Mouse (Mus musculus) heart, adult 11 months (tissue): ENCODE data around the gene Fcf1.

Source experiments
- DNase-seq: peaks from one replicate; pipeline ENCODE4 v3.0.0; 2022

Fcf1 gene

DNA sequence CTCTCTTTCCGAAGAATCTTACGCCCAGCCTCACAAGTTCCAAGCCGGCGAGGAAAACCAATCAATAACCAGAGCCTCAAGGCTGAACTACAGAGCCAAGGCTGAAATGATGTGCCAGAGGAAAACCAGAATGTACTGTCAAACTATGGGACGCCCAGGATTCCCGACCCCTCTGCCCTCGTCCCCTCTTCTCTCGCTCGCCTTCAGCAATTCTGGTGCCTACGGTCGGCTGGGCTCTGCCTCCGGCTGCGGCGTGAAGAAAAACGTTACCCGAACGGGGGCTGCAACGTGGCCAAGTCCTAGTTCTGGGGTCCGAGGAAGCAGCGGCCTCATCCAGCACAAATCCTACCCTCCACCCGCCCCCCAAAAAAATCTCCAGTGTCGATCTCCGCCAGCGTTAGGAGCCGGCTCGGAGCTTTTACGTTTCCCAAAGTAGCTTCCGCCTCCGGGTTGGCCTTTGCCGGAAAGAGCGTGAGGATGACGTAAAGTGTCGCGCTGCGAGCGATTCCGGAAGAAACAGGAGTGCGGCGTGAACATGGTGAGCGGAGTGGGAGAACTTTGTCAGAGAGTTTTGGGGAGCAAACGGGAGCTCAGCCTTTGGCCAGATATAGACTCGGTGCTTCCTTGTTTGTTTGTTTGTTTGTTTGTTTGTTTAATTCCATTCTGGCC lies at the start of gene Fcf1, which contains the start of gene Arel1:
Gene Fcf1, plus strand, starts transcription at position 470 of the 669 bp plus-strand sequence.
Gene Arel1, minus strand, starts transcription at position 473 of the 669 bp plus-strand sequence.
- peak; percentile 99 for DNase-seq

DNA sequence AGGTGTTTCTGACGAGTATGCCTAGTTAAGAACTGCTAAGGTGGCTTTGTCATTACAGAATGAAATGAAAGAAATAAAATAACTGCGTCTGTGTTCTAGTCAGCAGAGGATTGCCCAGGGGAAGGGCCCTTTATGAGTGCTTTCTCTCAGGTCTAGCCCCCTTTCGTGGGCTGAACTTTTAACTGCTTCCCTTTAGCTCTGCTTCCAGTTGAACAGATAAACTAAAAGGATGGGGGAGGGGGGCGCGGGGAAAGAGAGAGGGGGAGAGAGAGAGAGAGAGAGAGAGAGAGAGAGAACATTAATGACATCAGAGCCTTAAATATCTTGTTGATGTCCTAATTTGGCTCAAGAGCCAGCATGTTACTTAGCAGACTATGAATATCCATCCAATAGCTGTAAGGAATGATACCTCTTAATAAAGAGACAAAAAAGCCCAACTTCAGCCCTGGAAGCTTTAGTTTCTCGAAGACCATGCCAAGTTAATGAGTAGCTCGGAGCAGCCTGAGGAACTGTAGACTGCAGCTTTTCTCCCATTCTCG lies 48.7 kb upstream of the Fcf1 start:
- no peak for DNase-seq

- DNase-seq = no peak
These were observed 46.4 kb upstream of the Fcf1 start for GRCm38 (mm10) chr12:84924324-84924723.

- no peak for DNase-seq
These were observed 44.2 kb upstream of the Fcf1 start for GRCm38 (mm10) chr12:84926542-84926941.

GRCm38 (mm10) chr12:84932210-84932609 lies 38.5 kb upstream of the Fcf1 start:
- DNase-seq = peak; percentile 62

DNA sequence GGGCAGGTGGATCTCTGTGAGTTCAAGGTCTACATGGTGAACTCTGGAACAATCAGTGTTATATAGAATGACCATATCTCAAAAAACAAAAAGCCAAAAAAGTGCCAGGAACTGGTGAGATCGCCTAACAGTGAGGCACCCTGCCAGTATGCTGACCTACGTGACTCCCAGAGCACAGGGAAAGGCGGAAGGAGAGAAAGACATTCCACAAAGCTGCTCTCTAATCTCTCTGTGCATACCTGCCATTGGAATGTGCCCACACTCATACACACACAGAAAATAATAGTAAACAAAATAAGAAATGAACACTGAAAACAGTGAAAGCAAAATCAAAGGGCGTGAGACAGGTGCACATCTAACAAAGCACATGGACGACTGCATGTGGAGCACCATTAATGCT lies 35.4 kb upstream of the Fcf1 start:
- no peak for DNase-seq

DNA sequence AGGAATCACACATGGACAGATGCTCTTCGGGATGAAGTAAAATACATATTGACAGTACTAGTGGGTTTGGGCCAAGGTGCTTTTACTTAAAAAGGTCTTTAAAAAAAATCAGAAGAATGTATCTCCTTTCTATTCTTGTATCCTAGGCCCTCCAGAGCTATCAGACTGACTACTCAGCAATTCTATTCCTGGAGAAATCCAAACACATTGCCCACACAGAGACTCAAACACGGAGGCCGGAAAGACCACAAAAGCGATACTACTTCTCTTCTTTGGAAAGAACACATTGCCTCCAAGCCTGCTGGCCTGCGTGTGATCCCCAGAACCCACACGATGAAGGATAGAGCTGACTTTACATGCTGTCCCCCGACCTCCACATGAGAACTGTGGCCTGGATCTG lies 31.6 kb upstream of the Fcf1 start:
- DNase-seq = no peak

DNA sequence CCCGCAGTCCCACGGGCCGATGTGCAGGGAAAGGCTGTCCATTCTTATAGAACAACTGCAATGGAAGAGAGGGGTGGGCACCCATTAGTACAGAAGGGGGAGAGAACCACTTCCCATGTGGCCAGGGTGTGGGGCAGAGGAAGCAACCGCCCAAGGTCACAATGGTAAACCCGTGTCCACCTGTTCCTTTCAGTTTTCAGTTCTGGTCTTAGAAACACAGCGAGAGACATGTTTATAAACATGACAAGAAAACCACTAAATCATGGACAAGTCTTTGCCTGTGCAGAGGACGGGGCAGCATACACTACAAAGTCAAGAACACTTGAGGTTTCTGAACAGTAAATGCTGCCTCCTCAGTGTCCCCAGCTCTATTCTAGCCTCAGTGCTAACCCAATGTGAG lies 30.4 kb upstream of the Fcf1 start:
- DNase-seq = no peak

- peak; percentile 80 for DNase-seq
These were observed 29.0 kb upstream of the Fcf1 start for GRCm38 (mm10) chr12:84941717-84942116.

DNA sequence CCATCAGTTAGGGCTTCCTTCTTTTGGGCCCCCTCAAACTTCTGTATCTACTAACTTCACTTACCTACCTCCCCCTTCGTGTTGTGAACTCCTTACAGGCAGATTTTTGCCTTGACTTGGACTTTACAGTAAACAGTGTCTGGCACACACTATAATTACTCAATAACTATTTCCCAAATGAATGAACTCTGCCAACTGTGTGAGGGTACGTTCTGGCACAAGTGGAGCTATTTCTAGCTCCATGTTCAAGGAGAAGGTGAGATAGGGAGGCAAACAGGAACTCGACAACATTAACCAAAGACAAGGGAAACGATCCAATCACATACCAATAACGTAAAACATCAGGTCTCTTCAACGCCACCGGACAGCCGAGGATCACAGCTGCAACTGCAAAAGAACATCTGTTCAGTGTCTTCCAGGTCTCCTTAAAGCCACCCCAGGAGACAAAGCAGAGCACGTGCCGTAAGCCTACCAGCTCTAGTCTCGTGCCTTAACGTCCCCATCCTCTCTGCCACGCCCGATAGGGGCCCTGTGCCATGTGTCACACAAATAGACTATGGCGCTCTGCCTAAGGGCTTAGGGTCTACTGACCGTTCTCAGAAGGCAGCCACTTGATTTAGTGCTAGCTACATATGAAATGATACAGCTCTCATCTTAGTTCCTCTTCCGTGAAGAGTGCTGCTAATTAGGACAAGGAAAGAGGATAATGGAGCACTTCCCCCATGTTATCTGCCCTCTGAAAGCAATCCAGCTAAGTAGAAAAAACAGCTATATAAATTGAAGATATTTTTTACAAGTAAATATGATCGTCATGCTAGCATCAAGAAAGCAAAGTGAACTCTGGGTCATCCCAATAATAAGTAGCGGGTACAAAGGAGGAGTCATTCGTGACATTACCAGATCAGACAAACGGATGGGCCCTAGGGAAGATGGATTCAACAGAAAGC lies 27.4 kb upstream of the Fcf1 start:
- peak; percentile 94 for DNase-seq

DNA sequence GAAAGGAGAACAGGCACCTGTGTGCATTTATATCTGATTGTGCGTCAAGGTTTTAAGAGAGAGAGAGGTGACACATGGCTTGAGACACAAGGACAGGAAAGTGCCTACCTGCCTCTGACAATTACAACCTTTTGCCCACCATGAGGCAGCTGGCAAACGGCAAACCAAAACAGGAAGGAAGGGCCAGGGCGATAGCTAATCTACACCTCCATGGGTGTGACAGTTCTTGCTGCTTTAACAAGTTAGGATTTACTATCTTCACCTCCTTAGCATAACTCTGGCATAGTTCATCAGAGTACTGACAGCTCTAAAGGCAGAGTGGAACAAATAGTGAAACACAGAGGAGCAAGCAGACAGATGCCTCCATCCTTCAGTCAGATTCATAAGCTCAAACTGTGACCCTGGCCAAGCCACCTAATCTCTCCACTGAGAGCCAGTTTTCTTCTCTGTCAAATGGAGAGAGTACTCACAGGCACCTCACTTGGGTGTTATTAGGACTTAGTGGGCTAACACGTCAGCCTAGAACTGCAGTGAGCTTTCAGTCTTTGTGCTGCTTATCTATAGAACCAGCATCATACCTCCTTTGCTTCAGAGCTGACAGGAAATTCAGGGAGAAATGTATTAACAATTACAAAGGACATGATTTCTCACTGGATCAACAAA lies 26.4 kb upstream of the Fcf1 start:
- DNase-seq = peak; percentile 77

DNA sequence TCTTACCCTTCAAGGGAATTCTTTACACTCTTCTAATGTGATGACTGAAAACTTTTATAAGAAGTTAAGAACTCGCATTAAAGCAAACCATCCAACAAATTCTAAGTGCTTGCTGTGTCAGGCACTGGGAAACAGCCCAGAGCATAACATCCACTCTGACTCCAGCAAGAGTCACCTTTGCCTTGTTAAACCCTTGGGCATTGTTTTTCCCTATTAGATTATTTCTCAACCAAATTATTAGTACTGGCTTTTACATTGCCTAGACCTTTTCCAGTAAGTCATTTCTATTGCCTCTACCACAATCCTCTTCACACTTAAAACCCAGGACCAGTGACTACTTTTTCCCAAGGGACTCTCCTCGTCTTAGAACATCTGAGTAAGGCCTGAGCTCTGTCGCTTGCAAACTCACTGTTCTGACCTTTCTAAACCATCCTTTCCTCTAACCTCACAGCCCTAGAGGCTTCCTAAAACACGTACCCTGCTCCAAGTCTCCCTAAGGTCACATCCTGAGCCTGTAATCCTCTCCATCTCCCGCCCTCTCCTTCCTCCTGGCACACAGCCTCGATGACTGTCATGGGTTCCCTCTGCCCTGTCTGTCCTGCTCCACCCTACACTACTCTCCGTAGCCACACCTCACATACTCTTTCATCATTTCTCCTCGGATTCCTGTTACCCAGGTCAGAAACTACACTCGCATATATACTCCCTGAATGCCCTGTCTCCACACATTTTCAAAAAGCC lies 25.7 kb upstream of the Fcf1 start:
- peak; percentile 87 for DNase-seq

- peak; percentile 87 for DNase-seq
These were observed 22.7 kb upstream of the Fcf1 start for GRCm38 (mm10) chr12:84947894-84948583.

GRCm38 (mm10) chr12:84948584-84949285 lies 22.0 kb upstream of the Fcf1 start:
- peak; percentile 90 for DNase-seq

DNA sequence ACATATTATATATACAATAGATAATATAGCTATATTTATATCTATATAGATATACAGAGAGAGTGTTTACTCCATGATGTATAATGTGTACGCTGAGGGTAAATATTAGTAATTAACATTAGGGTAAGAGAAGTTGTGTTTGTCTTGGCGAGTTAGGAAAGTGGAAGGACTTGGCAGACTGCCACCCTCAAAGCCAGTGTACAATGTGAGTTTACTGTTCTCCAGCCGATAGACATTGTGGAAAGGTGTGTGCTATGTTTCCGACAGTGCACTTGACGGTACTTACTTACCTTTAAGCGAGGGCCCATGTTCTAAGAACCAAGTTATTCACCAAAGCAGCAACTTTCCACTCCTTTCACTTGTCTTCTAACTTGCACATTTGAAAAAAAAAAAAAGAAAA lies 19.9 kb upstream of the Fcf1 start:
- DNase-seq = peak; percentile 61

DNA sequence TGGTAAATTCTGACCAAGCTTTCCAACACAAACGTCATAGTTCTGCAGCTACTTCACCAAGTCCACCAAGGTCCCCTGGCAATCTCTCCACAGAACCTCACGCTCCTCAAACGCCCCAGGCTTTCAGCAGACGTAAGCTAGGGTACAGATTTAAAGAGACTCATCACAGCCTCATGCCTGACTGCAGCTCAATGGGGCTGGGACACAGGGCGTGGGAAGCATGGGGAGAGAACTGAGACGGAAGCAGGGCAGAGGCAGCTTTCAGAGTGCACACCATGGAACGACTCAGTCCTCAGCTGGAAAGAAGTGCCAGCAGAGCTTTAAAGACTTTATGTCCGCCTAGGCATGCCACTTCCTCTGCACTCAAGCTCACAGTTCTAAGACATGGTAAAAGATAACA lies 19.2 kb upstream of the Fcf1 start:
- peak; percentile 87 for DNase-seq

DNA sequence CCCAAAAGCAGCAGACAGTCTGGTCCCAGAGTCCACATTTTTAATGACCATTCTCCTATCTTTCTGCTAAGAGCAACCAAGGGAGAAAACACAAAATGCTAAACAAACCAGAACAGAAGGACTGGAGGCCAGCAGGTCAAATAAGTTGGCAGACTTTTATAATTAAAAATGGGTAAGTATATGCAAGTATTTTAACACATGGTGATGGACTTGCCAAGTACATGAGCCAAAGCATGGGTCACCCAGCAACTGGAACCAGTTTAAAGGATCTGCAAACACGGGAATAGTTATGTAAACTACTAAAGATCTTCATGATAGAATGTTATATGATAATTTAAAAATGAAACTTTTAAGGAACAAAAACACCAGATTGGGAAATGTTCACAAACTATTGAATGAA lies 18.3 kb upstream of the Fcf1 start:
- DNase-seq = peak; percentile 18

- peak; percentile 52 for DNase-seq
These were observed 14.4 kb upstream of the Fcf1 start for GRCm38 (mm10) chr12:84956317-84956716.

DNA sequence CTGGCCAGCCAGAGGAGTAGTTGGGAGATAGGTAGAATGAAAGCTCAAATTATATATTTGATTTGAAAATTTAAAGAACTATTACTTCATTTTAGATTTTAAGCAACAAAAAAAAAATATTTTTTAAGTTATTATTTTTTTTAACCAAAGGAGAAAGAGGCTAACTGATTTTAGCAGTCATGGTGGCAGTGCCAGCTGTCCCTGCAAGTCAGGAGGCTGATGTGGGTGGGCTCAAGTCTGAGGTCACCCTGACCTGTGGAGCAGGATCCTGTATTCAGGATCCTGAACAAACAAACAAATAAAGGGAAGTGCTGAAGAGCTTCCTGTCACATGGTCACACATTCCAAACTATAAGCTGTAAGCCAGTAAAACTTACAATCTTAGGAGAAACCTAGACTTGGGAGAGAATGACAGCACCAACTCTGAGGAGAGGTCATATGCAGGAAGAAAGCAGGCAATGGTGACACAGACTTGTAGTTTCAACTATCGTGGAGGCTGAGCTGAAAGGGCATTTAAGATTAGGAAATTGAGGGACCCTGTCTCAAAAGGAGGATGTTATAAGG lies 11.8 kb upstream of the Fcf1 start:
- DNase-seq = peak; percentile 53

DNA sequence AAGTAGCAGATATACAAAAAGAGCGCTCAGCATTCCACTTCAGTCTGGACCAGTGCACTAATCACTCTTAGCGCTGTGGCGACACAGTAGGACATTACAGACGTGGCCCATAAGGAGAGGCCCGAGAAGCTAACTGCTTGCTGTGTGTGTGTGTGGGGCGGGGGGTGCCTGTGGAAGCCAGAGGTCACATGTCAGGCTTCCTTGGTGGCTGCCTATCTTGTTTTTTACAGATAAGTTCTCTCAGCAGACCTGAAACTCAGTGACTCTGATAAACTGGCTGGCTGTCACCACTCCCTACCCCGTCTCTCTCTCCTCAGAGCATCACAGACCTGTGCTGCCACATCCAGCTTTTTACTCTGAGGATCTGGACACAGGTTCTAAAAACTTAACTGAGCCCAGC lies 8.1 kb upstream of the Fcf1 start:
- peak; percentile 75 for DNase-seq
